Mouse (Mus musculus): ENCODE measurements around the gene Cacna1e.

- TF ChIP-seq CTCF (IDR thresholded peaks at IDR 0.05; ENCODE audit: low read depth), result no peak
- TF ChIP-seq EP300 (optimal IDR thresholded peaks at IDR 0.05), result no peak
Measured at GRCm38 (mm10) chr1:154779908-154780514, 104.3 kb downstream of the Cacna1e start.
